Mouse (Mus musculus) limb, embryonic 14.5 days (tissue): ENCODE results near the gene Strn. TPM values are rescaled to one million over a fixed set of nuclear protein-coding genes. Genes with fewer than 3 reads are reported as not detected.

Experiments used
- ATAC-seq: fragments of 200-750 bp; cut with Nextera tagmentation; 2 replicates; pipeline ENCODE4 v1.8.0; 2017; ENCODE audit warnings: low read depth, moderate number of reproducible peaks, moderate TSS enrichment; ENCODE audit not compliant: low FRiP score
- DNase-seq: peaks from one replicate; pipeline ENCODE4 v3.0.0-alpha.2; 2015; ENCODE audit warnings: low spot score
- H3K27ac ChIP-seq: fragments of 300-500 bp; sonication (generic); replicated peaks from 2 replicates; pipeline ENCODE4 v1.5.1; 2014; ENCODE audit warnings: low read depth, mild to moderate bottlenecking, low read length, moderate library complexity, mixed read lengths
- H3K27me3 ChIP-seq: fragments of 300-500 bp; sonication (generic); 2 replicates; pipeline ENCODE4 v1.6.1; 2014; ENCODE audit warnings: low read length, mixed read lengths; ENCODE audit not compliant: control insufficient read depth, insufficient read depth
- H3K36me3 ChIP-seq: fragments of 300-500 bp; sonication (generic); 2 replicates; pipeline ENCODE4 v1.6.1; 2014; ENCODE audit warnings: mild to moderate bottlenecking, low read length, moderate library complexity, mixed read lengths; ENCODE audit not compliant: control insufficient read depth, insufficient read depth
- H3K4me1 ChIP-seq: fragments of 300-500 bp; sonication (generic); 2 replicates; pipeline ENCODE4 v1.6.1; 2014; ENCODE audit warnings: antibody characterized with exemption, low read length, mixed read lengths; ENCODE audit not compliant: control insufficient read depth, insufficient read depth
- H3K4me2 ChIP-seq: fragments of 300-500 bp; sonication (generic); replicated peaks from 2 replicates; pipeline ENCODE4 v1.6.1; 2014; ENCODE audit warnings: low read depth, mild to moderate bottlenecking, low read length, moderate library complexity; ENCODE audit not compliant: severe bottlenecking
- H3K4me3 ChIP-seq: fragments of 300-500 bp; sonication (generic); replicated peaks from 2 replicates; pipeline ENCODE4 v1.5.1; 2014; ENCODE audit warnings: low read length
- H3K9ac ChIP-seq: fragments of 300-500 bp; sonication (generic); 2 replicates; pipeline ENCODE4 v1.6.1; 2014; ENCODE audit warnings: mild to moderate bottlenecking, low read depth, low read length, moderate library complexity; ENCODE audit not compliant: severe bottlenecking
- H3K9me3 ChIP-seq: fragments of 300-500 bp; sonication (generic); 2 replicates; pipeline ENCODE4 v1.6.1; 2016; ENCODE audit warnings: low read length; ENCODE audit not compliant: control insufficient read depth
- POLR2A ChIP-seq: fragments of 200-500 bp; IDR thresholded peaks from 2 replicates; pipeline ENCODE4 v1.8.0; 2012; ENCODE audit warnings: inconsistent platforms, mild to moderate bottlenecking, moderate library complexity, borderline replicate concordance; ENCODE audit not compliant: insufficient read depth, insufficient read length; ENCODE audit errors: extremely low read depth
- WGBS: fragments of 180-500 bp; shearing (Covaris S2); extraction: QIAGEN DNeasy Blood & Tissue Kit; methylation state at CpG from one replicate; pipeline ENCODE4 v1.1.7; 2014; 5-methylcytosine and 5-hydroxymethylcytosine counted together
- polyA plus RNA-seq, 2 experiments: library from polyadenylated mRNA; depleted of rRNA in 1 of 2; stranded (reverse) in 1 of 2; unstranded in 1 of 2; fragments of >200 nt; fragmentation: Nextera tagmentation in 1 of 2; extraction: Ambion mirVana in 1 of 2; gene quantifications; 2 replicates each; pipeline versions ENCODE4 v1.2.1 to v1.2.3; 2012 to 2014

Gene Strn
- polyA plus RNA-seq, 2 experiments, result 7.2 to 8.5 TPM

GRCm38 (mm10) chr17:78619981-78620380, 117.0 kb downstream of the Strn start:
- Histone ChIP-seq H3K9ac (no peak overlapping the region), H3K4me2 (no peak overlapping the region), H3K4me1 (no peaks in the 10 kb centered on the region), H3K27ac (no peak overlapping the region), H3K4me3 (no peak overlapping the region), H3K27me3 (no peaks in the 10 kb centered on the region), H3K9me3 (no peaks in the 10 kb centered on the region), H3K36me3 (no peaks in the 10 kb centered on the region)
- ATAC-seq (no peak), DNase-seq (no peak)
- TF ChIP-seq POLR2A, result no peak
- 85% methylated on average over 7 of the region's 7 CpGs for WGBS

- H3K4me2 ChIP-seq, result no peak overlapping the region
- H3K4me3 ChIP-seq, result no peak overlapping the region
- DNase-seq (no peak), ATAC-seq (no peak)
- H3K9me3 ChIP-seq, result no peaks in the 10 kb centered on the region
- no peak for TF ChIP-seq POLR2A
- no peaks in the 10 kb centered on the region for H3K4me1 ChIP-seq
- no peak overlapping the region for H3K9ac ChIP-seq
- 82% methylated on average over 5 of the region's 5 CpGs for WGBS
- H3K27me3 ChIP-seq, result no peaks in the 10 kb centered on the region
- H3K36me3 ChIP-seq, result no peaks in the 10 kb centered on the region
- no peak overlapping the region for H3K27ac ChIP-seq
Observed at GRCm38 (mm10) chr17:78618164-78618693, 118.8 kb downstream of the Strn start.

GRCm38 (mm10) chr17:78615096-78615495, 121.9 kb downstream of the Strn start:
- Histone ChIP-seq H3K36me3 (no peaks in the 10 kb centered on the region), H3K27ac (no peak overlapping the region), H3K9ac (no peak overlapping the region), H3K9me3 (no peaks in the 10 kb centered on the region), H3K4me3 (no peak overlapping the region), H3K4me2 (no peak overlapping the region), H3K27me3 (no peaks in the 10 kb centered on the region), H3K4me1 (no peaks in the 10 kb centered on the region)
- TF ChIP-seq POLR2A, result no peak
- 84% methylated on average over 3 of the region's 3 CpGs for WGBS
- DNase-seq (no peak), ATAC-seq (no peak)

GRCm38 (mm10) chr17:78614481-78614880, 122.5 kb downstream of the Strn start:
- Histone ChIP-seq H3K4me1 (no peaks in the 10 kb centered on the region), H3K4me2 (no peak overlapping the region), H3K36me3 (no peaks in the 10 kb centered on the region), H3K27me3 (no peaks in the 10 kb centered on the region), H3K9me3 (no peaks in the 10 kb centered on the region), H3K27ac (no peak overlapping the region), H3K9ac (no peak overlapping the region), H3K4me3 (no peak overlapping the region)
- TF ChIP-seq POLR2A, result no peak
- 87% methylated on average over 2 of the region's 2 CpGs for WGBS
- DNase-seq, result no peak
- ATAC-seq, result no peak

GRCm38 (mm10) chr17:78611117-78611516, 125.9 kb downstream of the Strn start:
- DNase-seq, result no peak

More at GRCm38 (mm10) chr17:78611117-78611516, 125.9 kb downstream of the Strn start:
- H3K4me1 ChIP-seq, result no peaks in the 10 kb centered on the region
- H3K27me3 ChIP-seq, result no peaks in the 10 kb centered on the region
- no peaks in the 10 kb centered on the region for H3K9me3 ChIP-seq
- no peak overlapping the region for H3K4me2 ChIP-seq
- no peaks in the 10 kb centered on the region for H3K36me3 ChIP-seq
- no peak overlapping the region for H3K27ac ChIP-seq
- H3K4me3 ChIP-seq, result no peak overlapping the region
- no peak overlapping the region for H3K9ac ChIP-seq
- TF ChIP-seq POLR2A, result no peak
- 71% methylated on average over 6 of the region's 6 CpGs for WGBS
- no peak for ATAC-seq
